Mouse (Mus musculus): ENCODE measurements around the gene Dlgap5. TPM values are rescaled to one million over a fixed set of nuclear protein-coding genes. Genes with fewer than 3 reads are reported as not detected.

Dlgap5 gene
- total and polyA plus RNA-seq, 2 experiments from 2014 or later = 4.1 to 8.5 TPM

DNA sequence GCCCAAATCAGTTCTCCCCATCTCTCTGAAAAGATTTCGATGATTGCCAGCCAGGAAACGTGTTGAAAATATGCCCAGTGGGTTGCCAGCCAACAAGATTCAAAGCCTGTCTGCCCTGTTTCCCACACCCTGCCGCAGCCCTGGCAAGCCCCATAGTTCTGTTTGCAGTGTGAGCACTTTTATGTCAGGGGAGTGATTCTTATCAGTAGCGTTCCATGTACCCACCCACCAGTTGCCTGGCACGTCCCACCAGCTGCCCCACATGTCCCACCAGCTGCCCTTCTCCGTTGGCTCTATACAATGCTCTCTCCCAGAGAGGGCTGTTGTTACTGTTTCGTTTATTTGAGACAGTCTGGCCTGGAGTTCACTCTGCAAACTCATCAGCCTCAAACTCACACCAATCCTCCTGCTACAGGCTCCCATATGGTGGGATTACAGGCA, 51.3 kb downstream of the Dlgap5 start:
- no peak overlapping the region for H3K9ac ChIP-seq (replicated peaks; ENCODE audit: low read depth, low read length)
- H3K4me2 ChIP-seq (ENCODE audit: low read depth, low read length) = no peak overlapping the region
- H3K27me3 ChIP-seq (ENCODE audit: control insufficient read depth, insufficient read depth, low read length) = no peaks in the 10 kb centered on the region
- peaks cover 9% of the 10 kb centered on the region; the same call in 1 of the 2 replicates for H3K4me1 ChIP-seq (ENCODE audit: control insufficient read depth, insufficient read depth)
- H3K4me3 ChIP-seq (ENCODE audit: low read depth, low read length) = no peak overlapping the region
- DNase-seq (ENCODE audit: low spot score) (no peak), ATAC-seq (ENCODE audit: insufficient read depth, low read depth) (no peak)
- H3K9me3 ChIP-seq (replicated peaks; ENCODE audit: control insufficient read depth, low read length) = no peaks in the 10 kb centered on the region
- 28% methylated on average over 7 of the region's 7 CpGs for WGBS
- H3K27ac ChIP-seq (ENCODE audit: low read depth) = no peak overlapping the region
- no peaks in the 10 kb centered on the region for H3K36me3 ChIP-seq (replicated peaks; ENCODE audit: control insufficient read depth, insufficient read depth, low read length)
- no peak for TF ChIP-seq EP300 (IDR thresholded peaks at IDR 0.05; ENCODE audit: low read depth)
- no peak for TF ChIP-seq CTCF (IDR thresholded peaks at IDR 0.05; ENCODE audit: low read depth)

DNA sequence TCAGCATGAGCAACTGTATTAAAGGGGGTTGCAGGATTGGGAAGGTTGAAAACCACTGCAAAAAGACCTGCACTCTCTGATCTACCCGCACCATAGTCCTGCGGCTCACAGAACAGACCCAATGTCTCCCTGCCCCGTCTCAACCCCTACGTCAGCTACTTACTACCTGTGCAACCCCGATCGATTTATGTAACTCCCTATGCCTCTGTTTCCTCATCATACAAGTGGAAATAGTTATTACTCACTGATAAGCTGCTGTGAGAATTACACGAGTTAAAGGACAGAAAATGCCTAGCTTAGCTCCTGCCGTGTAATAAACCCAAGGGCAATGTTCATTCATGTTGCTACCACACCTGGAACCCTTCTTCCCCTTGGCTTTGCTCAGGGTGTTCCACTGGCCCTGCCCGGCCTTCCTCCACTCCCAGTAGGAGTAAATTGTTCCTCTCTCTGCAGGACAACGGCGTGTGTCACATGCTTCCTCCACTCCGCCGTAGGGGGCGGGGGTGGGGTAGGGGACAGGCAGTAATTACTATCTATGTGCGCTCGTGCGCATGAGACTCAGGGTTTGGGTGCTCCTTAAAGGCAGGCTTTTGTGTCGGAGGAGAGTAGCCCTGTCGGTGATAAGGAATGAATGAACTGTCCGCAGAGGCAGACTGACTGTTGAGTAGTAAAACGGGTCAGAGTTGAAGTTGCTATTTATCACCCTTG, 53.3 kb downstream of the Dlgap5 start:
- Histone ChIP-seq H3K4me2 (ENCODE audit: low read depth, low read length) (peak overlapping the region; percentile 53), H3K9me3 (replicated peaks; ENCODE audit: control insufficient read depth, low read length) (no peaks in the 10 kb centered on the region), H3K27ac (ENCODE audit: low read depth) (no peak overlapping the region), H3K27me3 (ENCODE audit: control insufficient read depth, insufficient read depth, low read length) (no peaks in the 10 kb centered on the region), H3K4me3 (ENCODE audit: low read depth, low read length) (peak overlapping the region; percentile 20; the same call in 1 of the 2 replicates), H3K36me3 (replicated peaks; ENCODE audit: control insufficient read depth, insufficient read depth, low read length) (no peaks in the 10 kb centered on the region), H3K4me1 (ENCODE audit: control insufficient read depth, insufficient read depth) (peaks cover 9% of the 10 kb centered on the region; the same call in 1 of the 2 replicates), H3K9ac (replicated peaks; ENCODE audit: low read depth, low read length) (no peak overlapping the region)
- ATAC-seq (ENCODE audit: insufficient read depth, low read depth) (peak; percentile 60; the same call in 1 of the 2 replicates), DNase-seq (ENCODE audit: low spot score) (no peak)
- TF ChIP-seq CTCF (IDR thresholded peaks at IDR 0.05; ENCODE audit: low read depth) = no peak
- TF ChIP-seq EP300 (IDR thresholded peaks at IDR 0.05; ENCODE audit: low read depth) = no peak
- WGBS = 26% methylated on average over 21 of the region's 21 CpGs

DNA sequence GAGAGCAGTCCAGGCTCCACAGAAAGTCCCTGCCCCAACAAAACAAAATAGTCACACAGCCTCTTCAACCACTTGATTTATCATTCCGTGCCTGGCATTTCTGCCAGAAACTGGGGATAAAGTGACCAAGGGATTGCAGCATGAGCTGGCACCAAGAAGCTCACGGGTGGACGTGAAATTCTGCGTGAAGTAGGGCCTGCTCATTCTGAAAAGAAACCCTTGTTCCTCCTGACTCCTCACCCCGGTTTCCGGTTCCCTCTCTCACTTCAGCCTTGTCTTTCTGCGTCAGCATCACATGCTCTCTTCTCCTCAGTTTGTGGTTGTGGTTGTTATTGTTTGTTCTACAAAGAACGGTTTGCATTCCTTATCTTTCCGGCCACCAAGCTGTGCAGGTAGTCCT, 56.3 kb downstream of the Dlgap5 start:
- H3K9me3 ChIP-seq (replicated peaks; ENCODE audit: control insufficient read depth, low read length) = no peaks in the 10 kb centered on the region
- H3K4me3 ChIP-seq (ENCODE audit: low read depth, low read length) = no peak overlapping the region
- TF ChIP-seq CTCF (IDR thresholded peaks at IDR 0.05; ENCODE audit: low read depth) = no peak
- no peak for TF ChIP-seq EP300 (IDR thresholded peaks at IDR 0.05; ENCODE audit: low read depth)
- peaks cover 6% of the 10 kb centered on the region; the same call in 1 of the 2 replicates for H3K4me1 ChIP-seq (ENCODE audit: control insufficient read depth, insufficient read depth)
- WGBS = 54% methylated on average over 9 of the region's 9 CpGs
- no peaks in the 10 kb centered on the region for H3K36me3 ChIP-seq (replicated peaks; ENCODE audit: control insufficient read depth, insufficient read depth, low read length)
- H3K27ac ChIP-seq (ENCODE audit: low read depth) = no peak overlapping the region
- H3K4me2 ChIP-seq (ENCODE audit: low read depth, low read length) = no peak overlapping the region
- H3K9ac ChIP-seq (replicated peaks; ENCODE audit: low read depth, low read length) = no peak overlapping the region
- H3K27me3 ChIP-seq (ENCODE audit: control insufficient read depth, insufficient read depth, low read length) = no peaks in the 10 kb centered on the region
- ATAC-seq (ENCODE audit: insufficient read depth, low read depth) = no peak
- no peak for DNase-seq (ENCODE audit: low spot score)

DNA sequence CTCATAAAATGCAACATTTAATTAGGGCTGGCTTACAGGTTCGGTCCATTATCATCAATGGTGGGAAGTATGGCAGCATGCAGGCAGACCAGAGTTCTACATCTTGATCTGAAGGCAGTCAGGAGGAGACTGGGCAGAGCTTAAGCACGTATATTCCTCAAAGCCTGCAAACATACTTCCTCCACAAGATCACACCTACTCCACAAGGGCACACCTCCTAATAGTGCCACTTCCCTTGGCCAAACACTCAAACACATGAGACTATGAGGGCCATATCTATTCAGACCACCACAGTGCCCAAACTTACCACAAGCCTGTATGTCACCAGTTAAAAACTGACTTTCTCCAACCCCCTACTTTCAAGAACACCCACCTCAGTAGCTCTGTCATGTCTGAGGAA, 56.8 kb downstream of the Dlgap5 start:
- Histone ChIP-seq H3K4me2 (ENCODE audit: low read depth, low read length) (no peak overlapping the region), H3K9me3 (replicated peaks; ENCODE audit: control insufficient read depth, low read length) (no peaks in the 10 kb centered on the region), H3K27me3 (ENCODE audit: control insufficient read depth, insufficient read depth, low read length) (no peaks in the 10 kb centered on the region), H3K4me1 (ENCODE audit: control insufficient read depth, insufficient read depth) (peaks cover 6% of the 10 kb centered on the region; the same call in 1 of the 2 replicates), H3K9ac (replicated peaks; ENCODE audit: low read depth, low read length) (no peak overlapping the region), H3K4me3 (ENCODE audit: low read depth, low read length) (no peak overlapping the region), H3K36me3 (replicated peaks; ENCODE audit: control insufficient read depth, insufficient read depth, low read length) (no peaks in the 10 kb centered on the region), H3K27ac (ENCODE audit: low read depth) (no peak overlapping the region)
- TF ChIP-seq EP300 (IDR thresholded peaks at IDR 0.05; ENCODE audit: low read depth) = no peak
- no peak for TF ChIP-seq CTCF (IDR thresholded peaks at IDR 0.05; ENCODE audit: low read depth)
- ATAC-seq (ENCODE audit: insufficient read depth, low read depth) = no peak
- DNase-seq (ENCODE audit: low spot score) = no peak
- 83% methylated on average over 2 of the region's 2 CpGs for WGBS

DNA sequence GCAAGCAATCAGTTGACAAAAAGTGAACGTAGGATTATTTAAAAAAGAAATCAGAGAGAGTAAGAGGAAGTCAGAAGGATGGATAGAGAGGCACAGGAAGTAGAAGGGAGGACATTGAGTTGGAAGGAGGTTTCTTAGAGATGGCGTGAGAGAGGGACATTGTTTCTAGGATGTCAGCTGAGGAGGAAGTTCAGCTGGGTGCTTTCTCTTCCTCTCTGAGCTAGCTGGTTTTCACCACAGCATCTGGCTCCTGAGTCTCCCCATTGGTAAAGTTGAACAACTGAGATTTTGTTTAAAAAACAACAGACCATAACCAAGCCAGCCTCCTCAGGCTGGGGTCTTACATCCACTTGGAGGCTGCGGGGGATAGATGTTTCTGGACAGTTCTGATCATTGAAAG, 58.6 kb downstream of the Dlgap5 start:
- DNase-seq (ENCODE audit: low spot score) (no peak), ATAC-seq (ENCODE audit: insufficient read depth, low read depth) (no peak)
- peaks cover under 1% of the 10 kb centered on the region; the same call in 1 of the 2 replicates for H3K4me1 ChIP-seq (ENCODE audit: control insufficient read depth, insufficient read depth)
- no peak overlapping the region for H3K27ac ChIP-seq (ENCODE audit: low read depth)
- no peak overlapping the region for H3K4me3 ChIP-seq (ENCODE audit: low read depth, low read length)
- no peak overlapping the region for H3K4me2 ChIP-seq (ENCODE audit: low read depth, low read length)
- TF ChIP-seq EP300 (IDR thresholded peaks at IDR 0.05; ENCODE audit: low read depth) (no peak), CTCF (IDR thresholded peaks at IDR 0.05; ENCODE audit: low read depth) (no peak)
- no peaks in the 10 kb centered on the region for H3K36me3 ChIP-seq (replicated peaks; ENCODE audit: control insufficient read depth, insufficient read depth, low read length)
- no peak overlapping the region for H3K9ac ChIP-seq (replicated peaks; ENCODE audit: low read depth, low read length)
- H3K27me3 ChIP-seq (ENCODE audit: control insufficient read depth, insufficient read depth, low read length) = no peaks in the 10 kb centered on the region
- 64% methylated on average over 3 of the region's 3 CpGs for WGBS
- no peaks in the 10 kb centered on the region for H3K9me3 ChIP-seq (replicated peaks; ENCODE audit: control insufficient read depth, low read length)
